Mouse (Mus musculus) Patski (cell line): ENCODE data around the gene Glis1. TPM values are rescaled to one million over a fixed set of nuclear protein-coding genes. Genes with fewer than 3 reads are reported as not detected.

Source experiments
- ATAC-seq: fragments of 100-300 bp; one replicate; pipeline ENCODE4 v1.8.0; 2021
- CTCF ChIA-PET: fragments of 350-600 bp; sonication (Branson Sonifier 250); formaldehyde crosslinking; loops from one replicate; lab custom pipeline; 2022; ENCODE audit warnings: inconsistent platforms; lab: Charles Lee
- POLR2A ChIA-PET: fragments of 350-600 bp; sonication (Branson Sonifier 250); formaldehyde crosslinking; loops from one replicate; lab custom pipeline; 2022; ENCODE audit warnings: antibody characterized with exemption, inconsistent platforms; lab: Charles Lee
- DNase-seq: peaks from one replicate; pipeline ENCODE4 v3.0.0-alpha.2; 2011; ENCODE audit warnings: low read depth, low spot score
- H3K27me3 ChIP-seq: fragments of 371-371 bp; one replicate; pipeline ENCODE4 v1.5.1; 2021
- CTCF ChIP-seq: fragments of 100-300 bp; IDR thresholded peaks from one replicate; pipeline ENCODE4 v1.5.1; 2021
- in situ Hi-C: fragments of 300-500 bp; cut with MboI; formaldehyde crosslinking; loops from 3 replicates; pipeline ENCODE4 v1.11.1; 2018; ENCODE audit warnings: low pct_unique_long_range_greater_than_20kb, mixed read lengths
- polyA plus RNA-seq: library from polyadenylated mRNA; unstranded; gene quantifications from one replicate; pipeline ENCODE4 v1.2.3, GENCODE M21; 2021

The Glis1 gene
- polyA plus RNA-seq, 1 experiment from 2014 or later = 1.1 TPM

GRCm38 (mm10) chr4:107545726-107546125 is 111.3 kb downstream of the Glis1 start:
- no peak for DNase-seq
- in situ Hi-C loops = no loop called here
- ATAC-seq = no peak
- ChIA-PET CTCF (no interaction called here), POLR2A (no interaction called here)
- H3K27me3 ChIP-seq = no peaks in the 10 kb centered on the region
- TF ChIP-seq CTCF = no peak

GRCm38 (mm10) chr4:107546525-107546924 is 112.1 kb downstream of the Glis1 start:
- ATAC-seq (no peak), DNase-seq (no peak)
- POLR2A ChIA-PET = no interaction called here

DNA sequence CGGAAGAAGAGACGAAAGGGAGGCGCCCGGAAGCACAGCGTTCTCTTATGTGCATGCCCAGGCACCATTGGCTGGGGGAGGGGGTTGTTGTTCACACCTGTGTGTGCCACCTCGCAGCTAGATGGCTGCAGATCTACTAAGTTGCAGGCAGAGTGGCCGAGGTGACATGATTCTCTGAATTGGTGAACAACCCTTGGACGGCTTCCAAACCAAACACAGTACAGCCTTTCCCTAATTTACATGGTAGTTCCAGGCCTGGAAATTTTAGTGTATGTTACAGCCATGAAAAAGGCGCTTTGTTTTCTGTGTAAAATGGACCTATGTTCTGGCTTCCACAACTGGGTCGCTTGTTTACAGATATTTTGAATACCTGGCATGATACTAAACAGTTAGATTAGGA is 115.7 kb downstream of the Glis1 start:
- DNase-seq (no peak), ATAC-seq (no peak)
- ChIA-PET POLR2A (no interaction called here), CTCF (interaction anchor here (1.0 kb wide), 1 partner anchor 10 kb away, joined by 3 read pairs; no protein-coding TSS in a partner anchor)
- no peak for TF ChIP-seq CTCF
- in situ Hi-C loops = no loop called here
- no peaks in the 10 kb centered on the region for H3K27me3 ChIP-seq

More at GRCm38 (mm10) chr4:107546525-107546924, 112.1 kb downstream of the Glis1 start:
- no peak for TF ChIP-seq CTCF
- H3K27me3 ChIP-seq = no peaks in the 10 kb centered on the region
- in situ Hi-C loops = no loop called here
- CTCF ChIA-PET = no interaction called here

GRCm38 (mm10) chr4:107550546-107550945 is 116.2 kb downstream of the Glis1 start:
- no peak for DNase-seq
- ChIA-PET CTCF (interaction anchor here (1.0 kb wide), 1 partner anchor 9 kb away, joined by 3 read pairs; no protein-coding TSS in a partner anchor), POLR2A (interaction anchor here (0.6 kb wide), 1 partner anchor 108 kb away, joined by 3 read pairs; no protein-coding TSS in a partner anchor)
- in situ Hi-C loops = no loop called here
- H3K27me3 ChIP-seq = no peaks in the 10 kb centered on the region
- no peak for TF ChIP-seq CTCF
- ATAC-seq = no peak

DNA sequence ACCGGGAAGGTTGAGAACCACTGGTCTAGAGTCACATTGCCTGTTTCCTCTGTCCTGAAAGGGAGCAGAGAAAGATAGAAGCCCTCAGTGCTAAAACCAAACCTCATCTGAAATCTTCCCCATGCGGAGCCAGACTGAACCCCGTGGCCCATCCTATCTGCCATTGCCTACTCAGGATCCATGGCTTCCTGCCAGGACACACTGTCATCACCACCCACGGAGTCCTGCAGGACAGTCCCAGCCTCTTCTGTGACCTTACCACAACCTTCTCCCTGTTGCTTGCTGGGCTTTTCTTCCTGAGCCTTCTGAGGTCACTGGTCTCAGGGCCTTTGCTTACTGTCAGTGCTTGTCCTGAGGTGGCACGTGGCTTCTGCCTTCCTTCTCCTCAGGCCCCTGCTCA is 118.3 kb downstream of the Glis1 start:
- no peak for TF ChIP-seq CTCF
- DNase-seq = no peak
- CTCF ChIA-PET = no interaction called here
- no peaks in the 10 kb centered on the region for H3K27me3 ChIP-seq
- in situ Hi-C loops = no loop called here
- POLR2A ChIA-PET = no interaction called here
- ATAC-seq = no peak

DNA sequence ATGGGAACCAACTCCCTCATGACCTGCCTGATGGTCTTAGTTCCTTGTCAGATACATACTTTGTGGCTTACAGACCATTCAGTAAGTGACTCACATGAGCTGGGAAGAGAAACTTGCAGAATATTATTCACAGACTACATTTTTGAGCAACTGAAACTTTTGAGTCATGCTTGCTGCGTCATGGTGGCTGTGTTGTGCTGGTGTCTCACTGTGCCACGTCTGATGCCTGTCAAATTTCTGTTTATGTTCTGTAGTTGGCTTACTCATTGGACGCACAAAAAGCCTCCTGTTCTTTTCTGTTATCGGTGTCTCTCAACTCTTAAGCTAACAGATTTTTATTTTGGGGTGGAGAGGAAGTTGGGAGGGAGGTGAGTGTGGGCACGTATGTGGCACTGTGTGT is 119.4 kb downstream of the Glis1 start:
- CTCF ChIA-PET = no interaction called here
- TF ChIP-seq CTCF = no peak
- ATAC-seq (no peak), DNase-seq (peak; percentile 64)
- POLR2A ChIA-PET = no interaction called here
- in situ Hi-C loops = no loop called here
- H3K27me3 ChIP-seq = no peaks in the 10 kb centered on the region

- DNase-seq = no peak
Observed at GRCm38 (mm10) chr4:107558801-107559200, 124.4 kb downstream of the Glis1 start.

DNA sequence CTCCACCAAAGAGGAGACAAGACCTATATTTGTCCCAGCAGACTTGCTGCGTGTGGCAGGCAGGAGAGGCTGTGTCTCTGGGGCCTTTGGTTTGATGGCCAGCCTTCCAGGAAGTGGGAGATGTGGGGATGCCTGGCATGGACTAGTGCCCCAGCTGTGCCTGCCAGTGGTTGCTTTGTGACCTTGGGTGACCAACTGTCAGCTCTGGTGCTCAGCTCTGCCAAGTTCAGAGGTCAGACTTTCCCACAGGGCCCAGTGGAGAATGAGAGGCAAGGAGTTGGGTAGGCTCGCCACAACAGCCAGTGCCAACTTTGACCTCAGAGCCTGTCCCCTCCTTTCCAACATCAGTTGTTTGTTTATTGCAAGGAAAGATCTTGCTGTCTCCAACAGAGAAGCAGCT is 126.7 kb downstream of the Glis1 start:
- TF ChIP-seq CTCF = no peak
- in situ Hi-C loops = no loop called here
- POLR2A ChIA-PET = no interaction called here
- DNase-seq (no peak), ATAC-seq (no peak)
- CTCF ChIA-PET = no interaction called here
- H3K27me3 ChIP-seq = no peaks in the 10 kb centered on the region

More at GRCm38 (mm10) chr4:107558801-107559200, 124.4 kb downstream of the Glis1 start:
- ChIA-PET CTCF (no interaction called here), POLR2A (no interaction called here)
- H3K27me3 ChIP-seq = no peaks in the 10 kb centered on the region
- in situ Hi-C loops = no loop called here
- ATAC-seq = no peak
- no peak for TF ChIP-seq CTCF

- no peak for DNase-seq
- in situ Hi-C loops = no loop called here
- TF ChIP-seq CTCF = no peak
- no peaks in the 10 kb centered on the region for H3K27me3 ChIP-seq
- CTCF ChIA-PET = no interaction called here
- no peak for ATAC-seq
- POLR2A ChIA-PET = no interaction called here
Observed at GRCm38 (mm10) chr4:107568159-107568558, 133.8 kb downstream of the Glis1 start.

- no peak for TF ChIP-seq CTCF
- ATAC-seq = no peak
- in situ Hi-C loops = no loop called here
- no peaks in the 10 kb centered on the region for H3K27me3 ChIP-seq
- POLR2A ChIA-PET = no interaction called here
- DNase-seq = no peak
- CTCF ChIA-PET = no interaction called here
Observed at GRCm38 (mm10) chr4:107568881-107569443, 134.6 kb downstream of the Glis1 start.

DNA sequence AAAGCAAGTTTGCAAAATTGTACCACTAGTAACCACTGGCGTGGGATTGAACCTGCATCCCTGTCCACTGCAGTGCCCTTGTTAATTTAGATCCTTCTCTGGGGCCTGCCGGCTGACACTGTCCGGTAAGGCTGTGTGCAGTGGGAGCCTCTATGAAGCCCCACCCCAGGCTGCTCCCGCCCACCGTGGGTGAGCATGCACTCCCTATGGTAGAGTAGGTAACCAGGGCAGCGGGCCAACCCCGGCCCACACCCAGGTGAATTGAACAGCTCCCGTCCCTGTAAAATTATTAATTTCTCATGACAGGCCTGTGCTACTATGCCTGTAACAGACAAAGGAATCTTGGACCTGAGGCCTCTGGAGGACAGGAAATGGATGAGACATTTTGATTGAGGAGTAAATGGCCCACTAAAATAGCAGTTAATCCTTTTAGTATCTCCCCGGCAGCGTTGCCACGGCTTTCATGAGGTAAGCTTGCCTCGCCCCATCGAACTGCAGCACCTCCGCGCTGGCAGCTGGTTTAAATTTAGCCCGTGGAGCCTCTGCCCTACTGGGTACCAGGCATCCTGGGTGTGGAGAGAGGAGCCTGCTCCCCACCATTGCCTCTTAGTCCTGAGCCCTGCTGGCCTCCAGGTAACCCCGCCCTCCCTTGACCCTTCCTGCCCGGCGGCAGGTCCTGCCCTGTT is 136.1 kb downstream of the Glis1 start:
- in situ Hi-C loops = no loop called here
- no peak for TF ChIP-seq CTCF

More for the DNA sequence above, 136.1 kb downstream of the Glis1 start:
- ChIA-PET CTCF (interaction anchor here (0.9 kb wide), 1 partner anchor 70 kb away, joined by 3 read pairs; no protein-coding TSS in a partner anchor), POLR2A (no interaction called here)
- no peak for ATAC-seq
- no peak for DNase-seq
- no peaks in the 10 kb centered on the region for H3K27me3 ChIP-seq
